Mouse (Mus musculus) lung, adult 18-20 months (tissue): Measurements from ENCODE around the gene Eps15.
"Not testable (repeated sequence)": the region's sequence is repeated elsewhere in the genome, so short reads cannot be mapped to it uniquely, and the experiment has no call there.

Experiments used
- DNase-seq, 2 experiments: peaks; one replicate each; pipeline ENCODE4 v3.0.0; 2022; ENCODE audit warnings: mixed read lengths in 2 of 2

Gene Eps15

GRCm38 (mm10) chr4:109404908-109405307 is 124.8 kb downstream of the Eps15 start:
- DNase-seq, result not testable (repeated sequence)

GRCm38 (mm10) chr4:109405415-109405814 is 125.3 kb downstream of the Eps15 start:
- DNase-seq, result no peak

GRCm38 (mm10) chr4:109406054-109406485 is 126.0 kb downstream of the Eps15 start:
- DNase-seq, result peak; percentile 61 to 74

GRCm38 (mm10) chr4:109406486-109407175 is 126.6 kb downstream of the Eps15 start, which contains the start of gene Ttc39a:
Ttc39a (plus strand) TSS chr4:109406623.
- DNase-seq, result peak; percentile 48 to 64

- no peak for DNase-seq
These were observed 127.1 kb downstream of the Eps15 start for GRCm38 (mm10) chr4:109407176-109407520.

GRCm38 (mm10) chr4:109407701-109408485 is 127.8 kb downstream of the Eps15 start:
- peak in 1 of 2 experiments; percentile 25 for DNase-seq

- DNase-seq, result no peak
These were observed 130.8 kb downstream of the Eps15 start for GRCm38 (mm10) chr4:109410681-109411376.

GRCm38 (mm10) chr4:109411377-109411967 is 131.4 kb downstream of the Eps15 start:
- DNase-seq, result no peak

- no peak for DNase-seq
These were observed 132.2 kb downstream of the Eps15 start for GRCm38 (mm10) chr4:109412233-109412632.

- DNase-seq, result no peak
These were observed 137.9 kb downstream of the Eps15 start for GRCm38 (mm10) chr4:109417998-109418397.

GRCm38 (mm10) chr4:109419017-109419416 is 138.9 kb downstream of the Eps15 start:
- DNase-seq, result peak in 1 of 2 experiments; percentile 34

- no peak for DNase-seq
These were observed 139.5 kb downstream of the Eps15 start for GRCm38 (mm10) chr4:109419563-109419962.

GRCm38 (mm10) chr4:109420138-109420795 is 140.2 kb downstream of the Eps15 start:
- peak; percentile 52 to 70 for DNase-seq

- DNase-seq, result peak in 1 of 2 experiments; percentile 33
These were observed 141.5 kb downstream of the Eps15 start for GRCm38 (mm10) chr4:109421608-109422007.

- DNase-seq, result no peak
These were observed 142.4 kb downstream of the Eps15 start for GRCm38 (mm10) chr4:109422436-109422835.

GRCm38 (mm10) chr4:109423438-109423837 is 143.4 kb downstream of the Eps15 start:
- DNase-seq, result no peak

GRCm38 (mm10) chr4:109427058-109427457 is 147.0 kb downstream of the Eps15 start:
- DNase-seq, result no peak

GRCm38 (mm10) chr4:109430250-109430649 is 150.2 kb downstream of the Eps15 start:
- no peak for DNase-seq

GRCm38 (mm10) chr4:109430854-109431253 is 150.8 kb downstream of the Eps15 start:
- peak; percentile 84 to 87 for DNase-seq

GRCm38 (mm10) chr4:109432668-109433375 is 152.8 kb downstream of the Eps15 start:
- no peak for DNase-seq

GRCm38 (mm10) chr4:109433641-109434040 is 153.6 kb downstream of the Eps15 start:
- peak; percentile 73 to 81 for DNase-seq

- DNase-seq, result no peak
These were observed 154.2 kb downstream of the Eps15 start for GRCm38 (mm10) chr4:109434256-109434655.
